Mouse (Mus musculus): Measurements from ENCODE around the gene Mgrn1. TPM values are rescaled to one million over a fixed set of nuclear protein-coding genes. Genes with fewer than 3 reads are reported as not detected.

Mgrn1 gene
- polyA plus RNA-seq, 1 experiment = 50.6 TPM

DNA sequence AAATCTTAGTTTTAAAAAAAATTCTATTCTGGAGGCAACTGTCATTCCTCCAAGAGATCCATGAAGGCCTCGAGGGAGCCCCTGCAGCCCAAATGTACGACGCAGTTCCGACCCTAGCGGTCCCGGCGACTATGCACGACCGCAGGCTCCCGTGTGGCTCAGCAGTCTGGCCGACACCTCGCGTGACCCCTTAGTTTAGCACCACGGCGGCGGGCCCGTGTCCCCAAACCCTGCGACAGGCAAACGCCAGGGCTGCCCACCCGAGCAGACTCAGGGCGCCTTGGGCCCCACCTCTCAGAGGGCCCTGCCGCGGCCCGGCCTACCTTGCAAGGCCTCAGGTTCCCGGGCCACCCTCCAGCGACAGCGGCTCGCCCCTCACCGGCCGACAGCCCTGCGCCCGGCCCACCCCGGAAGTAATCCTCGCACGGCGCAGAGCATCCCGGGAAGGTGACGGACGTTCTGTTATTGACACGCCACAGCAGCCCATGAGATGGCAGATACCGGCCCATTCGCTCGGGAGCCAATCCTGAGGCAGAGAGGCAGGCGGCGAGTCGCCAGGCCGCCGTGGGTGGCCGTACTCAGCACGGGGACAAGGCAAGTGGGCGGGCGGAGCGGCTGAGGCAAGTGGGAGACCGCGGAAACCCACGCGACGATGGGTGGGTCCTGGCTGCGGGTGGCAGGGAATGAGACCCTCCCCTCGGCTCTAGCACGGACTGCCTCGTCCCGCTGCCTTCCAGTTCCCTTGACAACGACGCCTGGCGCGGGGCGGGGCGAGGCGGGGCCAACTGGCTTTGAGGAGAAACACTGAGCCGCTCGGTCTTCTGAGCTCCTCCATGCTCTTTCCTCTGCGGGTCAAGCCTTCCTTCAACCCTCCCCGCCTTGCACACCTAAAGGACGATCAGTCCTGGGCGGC, 78.0 kb downstream of the Mgrn1 start, which contains the start of gene Anks3:
Anks3 (minus strand) TSS at position 409 of the 913 bp plus-strand sequence.
- H3K4me3 ChIP-seq (ENCODE audit: insufficient read depth, low read depth, low read length) = peak within 1 kb of the TSS; percentile 69
- H3K4me1 ChIP-seq (ENCODE audit: control insufficient read depth, insufficient read depth, insufficient read length, low read length) = peaks cover 4% of the 10 kb centered on the region

GRCm38 (mm10) chr16:4964731-4965391, 78.8 kb downstream of the Mgrn1 start:
- H3K4me1 ChIP-seq (ENCODE audit: control insufficient read depth, insufficient read depth, insufficient read length, low read length) = peaks cover 4% of the 10 kb centered on the region
- peak overlapping the region; percentile 69 for H3K4me3 ChIP-seq (ENCODE audit: insufficient read depth, low read depth, low read length)
- H3K27ac ChIP-seq (replicated peaks; ENCODE audit: low read depth, low read length) = peak overlapping the region; percentile 46

More for the DNA sequence above, 78.0 kb downstream of the Mgrn1 start, which contains the start of gene Anks3:
- peak within 1 kb of the TSS; percentile 46 for H3K27ac ChIP-seq (replicated peaks; ENCODE audit: low read depth, low read length)

DNA sequence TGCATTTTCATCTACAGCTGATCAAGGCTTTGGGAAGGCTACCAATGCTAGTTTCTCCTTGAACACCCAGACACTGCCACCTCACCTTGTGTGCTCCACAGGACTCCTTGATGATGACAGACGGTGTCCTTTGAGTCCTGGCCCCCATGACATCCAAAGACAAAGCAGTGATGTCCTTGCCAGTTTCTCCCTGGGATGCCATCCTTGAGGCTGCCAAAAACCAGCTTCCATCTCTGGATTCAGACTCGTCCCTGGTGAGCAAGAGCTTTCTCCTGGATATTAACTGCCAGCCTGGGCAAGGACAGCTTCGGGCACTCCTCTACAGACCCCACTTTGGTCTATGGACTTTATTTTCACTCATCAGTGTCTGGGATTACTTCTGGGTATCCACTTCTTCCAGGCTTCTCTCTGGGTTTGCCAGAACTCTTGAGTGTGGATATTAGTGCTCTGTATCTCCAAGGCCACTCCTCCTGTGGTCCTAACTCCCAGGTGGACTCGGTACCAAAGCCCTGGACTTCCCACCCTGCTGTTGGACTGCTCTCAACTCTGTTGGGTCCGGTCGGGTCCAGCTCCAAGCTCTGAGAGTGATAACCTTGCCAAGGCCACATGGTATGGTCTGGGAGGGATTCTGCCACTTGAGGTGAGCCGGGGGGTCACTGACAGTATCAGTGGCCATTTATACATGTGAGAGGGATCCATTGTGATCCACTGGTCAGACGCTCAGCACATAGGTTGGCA, 79.5 kb downstream of the Mgrn1 start:
- Histone ChIP-seq H3K27ac (replicated peaks; ENCODE audit: low read depth, low read length) (no peak overlapping the region), H3K4me3 (ENCODE audit: insufficient read depth, low read depth, low read length) (no peak overlapping the region), H3K4me1 (ENCODE audit: control insufficient read depth, insufficient read depth, insufficient read length, low read length) (peaks cover 4% of the 10 kb centered on the region)

GRCm38 (mm10) chr16:4968426-4968825, 82.4 kb downstream of the Mgrn1 start:
- Histone ChIP-seq H3K4me3 (ENCODE audit: insufficient read depth, low read depth, low read length) (no peak overlapping the region), H3K27ac (replicated peaks; ENCODE audit: low read depth, low read length) (no peak overlapping the region), H3K4me1 (ENCODE audit: control insufficient read depth, insufficient read depth, insufficient read length, low read length) (peaks cover 4% of the 10 kb centered on the region)

DNA sequence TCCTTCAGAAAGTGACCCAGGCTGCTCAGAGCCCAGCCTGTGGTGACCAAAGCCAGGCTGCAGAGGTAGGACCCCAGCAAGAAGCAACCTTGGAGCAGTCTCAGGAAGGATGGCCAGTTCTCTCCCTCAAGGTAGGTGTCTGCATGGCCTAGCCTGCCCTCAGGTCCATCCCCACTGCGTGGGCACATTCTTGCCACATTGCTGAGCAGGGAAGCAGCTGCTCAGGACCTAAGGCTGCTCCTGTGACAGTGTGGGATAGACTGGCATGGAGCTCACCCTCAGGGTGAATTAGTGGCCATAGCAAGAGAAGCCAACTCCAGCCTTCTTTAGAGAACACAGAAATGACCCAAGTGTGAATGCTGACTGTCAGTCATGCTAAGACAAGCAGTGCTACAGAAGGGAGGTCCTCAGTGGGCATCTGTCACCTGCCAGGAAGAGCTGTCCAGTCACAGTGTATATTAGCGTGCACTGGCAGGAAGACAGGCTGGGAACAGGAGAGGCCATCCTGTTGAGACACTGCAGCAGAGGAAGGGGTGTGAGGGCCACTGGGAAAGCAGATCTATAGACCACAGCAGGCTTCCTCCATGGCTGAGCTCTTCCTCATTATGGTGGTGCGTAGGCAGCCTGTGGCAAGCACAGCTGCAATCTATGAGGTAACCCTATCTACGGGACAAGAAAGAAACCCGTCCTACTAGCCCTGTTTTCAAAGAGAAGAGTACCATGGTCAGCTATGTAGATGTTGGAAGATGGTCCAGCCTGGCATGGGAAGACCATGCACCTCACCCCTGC, 83.2 kb downstream of the Mgrn1 start:
- Histone ChIP-seq H3K27ac (replicated peaks; ENCODE audit: low read depth, low read length) (no peak overlapping the region), H3K4me1 (ENCODE audit: control insufficient read depth, insufficient read depth, insufficient read length, low read length) (0 out of 2 replicates have a peak, but pooled peaks cover 3% of the 10 kb centered on the region), H3K4me3 (ENCODE audit: insufficient read depth, low read depth, low read length) (no peak overlapping the region)

DNA sequence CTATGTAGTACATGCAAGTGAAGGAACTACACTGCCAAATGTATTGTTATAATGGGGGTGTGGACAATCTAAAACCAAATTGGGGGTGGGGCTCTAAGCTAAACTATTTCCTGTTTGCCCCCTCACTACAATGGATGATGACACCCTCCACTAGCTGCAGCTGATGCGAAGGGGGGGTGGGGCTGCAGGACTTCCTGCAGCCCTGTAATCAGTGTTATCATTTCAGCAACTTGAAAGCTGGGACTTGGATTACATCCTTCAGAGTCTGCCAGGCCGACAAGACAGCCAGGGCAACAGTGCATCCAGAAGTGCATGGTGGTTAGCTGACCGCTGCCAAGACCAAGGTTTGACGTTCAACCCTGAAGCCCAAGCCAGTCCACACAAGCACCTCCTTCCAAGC, 85.6 kb downstream of the Mgrn1 start:
- Histone ChIP-seq H3K27ac (replicated peaks; ENCODE audit: low read depth, low read length) (no peak overlapping the region), H3K4me1 (ENCODE audit: control insufficient read depth, insufficient read depth, insufficient read length, low read length) (0 out of 2 replicates have a peak, but pooled peaks cover 3% of the 10 kb centered on the region), H3K4me3 (ENCODE audit: insufficient read depth, low read depth, low read length) (no peak overlapping the region)

DNA sequence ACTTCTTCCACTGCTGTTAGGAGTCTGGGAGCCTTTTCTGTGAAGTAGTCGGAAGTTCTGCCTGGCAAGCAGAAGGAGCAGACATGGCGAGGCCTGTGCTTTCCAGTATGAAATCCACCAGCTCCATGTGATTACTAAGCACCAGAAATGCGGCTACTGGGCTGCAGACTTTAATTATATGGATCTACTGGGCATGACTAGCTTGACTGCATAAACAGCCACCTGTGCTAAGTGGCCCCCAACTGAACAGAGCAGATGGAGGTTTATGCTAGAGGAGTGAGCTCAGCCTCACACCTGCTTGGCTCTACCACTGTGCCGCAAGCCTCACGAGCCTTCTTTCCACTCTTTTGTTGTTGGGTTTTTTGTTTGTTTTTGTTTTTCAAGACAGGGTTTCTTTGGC, 88.5 kb downstream of the Mgrn1 start:
- no peak overlapping the region for H3K4me3 ChIP-seq (ENCODE audit: insufficient read depth, low read depth, low read length)
- H3K4me1 ChIP-seq (ENCODE audit: control insufficient read depth, insufficient read depth, insufficient read length, low read length) = 0 out of 2 replicates have a peak, but pooled peaks cover 3% of the 10 kb centered on the region
- H3K27ac ChIP-seq (replicated peaks; ENCODE audit: low read depth, low read length) = no peak overlapping the region

DNA sequence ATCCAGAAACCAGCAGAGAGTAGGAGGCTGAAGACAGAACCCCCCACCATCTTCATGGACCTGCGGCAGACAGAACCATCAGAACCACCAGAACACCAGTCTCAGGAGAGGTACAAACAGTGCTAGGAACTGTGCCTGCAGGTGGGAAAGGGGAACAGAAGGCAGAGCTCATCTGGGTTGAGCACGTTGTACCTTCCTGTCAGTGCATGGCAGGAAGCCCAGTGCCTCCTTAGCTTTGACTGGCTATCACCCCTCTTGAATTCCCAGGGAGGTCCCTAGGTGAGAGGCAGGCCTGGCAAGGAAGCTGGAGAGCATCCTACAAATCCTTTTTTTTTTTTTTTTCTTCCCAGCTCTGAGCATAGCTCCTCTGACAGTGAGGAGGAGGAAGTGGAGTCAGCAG, 90.1 kb downstream of the Mgrn1 start:
- Histone ChIP-seq H3K4me3 (ENCODE audit: insufficient read depth, low read depth, low read length) (no peak overlapping the region), H3K27ac (replicated peaks; ENCODE audit: low read depth, low read length) (no peak overlapping the region), H3K4me1 (ENCODE audit: control insufficient read depth, insufficient read depth, insufficient read length, low read length) (0 out of 2 replicates have a peak, but pooled peaks cover 3% of the 10 kb centered on the region)

GRCm38 (mm10) chr16:4978275-4979051, 92.4 kb downstream of the Mgrn1 start:
- no peak overlapping the region for H3K4me3 ChIP-seq (ENCODE audit: insufficient read depth, low read depth, low read length)
- H3K4me1 ChIP-seq (ENCODE audit: control insufficient read depth, insufficient read depth, insufficient read length, low read length) = no peaks in the 10 kb centered on the region
- H3K27ac ChIP-seq (replicated peaks; ENCODE audit: low read depth, low read length) = no peak overlapping the region

- no peaks in the 10 kb centered on the region for H3K4me1 ChIP-seq (ENCODE audit: control insufficient read depth, insufficient read depth, insufficient read length, low read length)
- H3K27ac ChIP-seq (replicated peaks; ENCODE audit: low read depth, low read length) = no peak overlapping the region
These were observed 93.8 kb downstream of the Mgrn1 start for GRCm38 (mm10) chr16:4979755-4980380.

GRCm38 (mm10) chr16:4984717-4985116, 98.7 kb downstream of the Mgrn1 start:
- Histone ChIP-seq H3K4me1 (ENCODE audit: control insufficient read depth, insufficient read depth, insufficient read length, low read length) (no peaks in the 10 kb centered on the region), H3K27ac (replicated peaks; ENCODE audit: low read depth, low read length) (no peak overlapping the region), H3K4me3 (ENCODE audit: insufficient read depth, low read depth, low read length) (no peak overlapping the region)

More at GRCm38 (mm10) chr16:4979755-4980380, 93.8 kb downstream of the Mgrn1 start:
- no peak overlapping the region for H3K4me3 ChIP-seq (ENCODE audit: insufficient read depth, low read depth, low read length)

Data from brown adipose tissue, adult 24 weeks (tissue).